Mouse (Mus musculus): Measurements from ENCODE around the gene Dusp12. TPM values are rescaled to one million over a fixed set of nuclear protein-coding genes. Genes with fewer than 3 reads are reported as not detected.
A peak's percentile ranks its signal among the peaks of the same experiment; 100 is the strongest.

The Dusp12 gene
- total and polyA plus RNA-seq, 3 experiments: 10.0 to 14.4 (median 13.2) TPM

GRCm38 (mm10) chr1:170876906-170877305 lies 8.4 kb downstream of the Dusp12 start:
- Histone ChIP-seq H3K27me3 (ENCODE audit: insufficient read depth, low read length) (no peaks in the 10 kb centered on the region), H3K4me1 (ENCODE audit: insufficient read depth, low read depth, low read length) (peaks cover 6% of the 10 kb centered on the region; the same call in 1 of the 2 replicates), H3K4me3 (ENCODE audit: low read depth, low read length) (no peak overlapping the region), H3K9me3 (replicated peaks) (no peaks in the 10 kb centered on the region), H3K36me3 (replicated peaks) (peaks cover 59% of the 10 kb centered on the region)
- DNase-seq (ENCODE audit: low spot score) (no peak), ATAC-seq (ENCODE audit: extremely low read depth, insufficient number of reproducible peaks, low FRiP score, poor library complexity, severe bottlenecking) (no peak)
- TF ChIP-seq GATA2 (IDR thresholded peaks at IDR 0.05; ENCODE audit: borderline replicate concordance, low read depth, low read length): no peak
- TF ChIP-seq TAL1 (conservative IDR thresholded peaks at IDR 0.05; ENCODE audit: low read depth, low read length): no peak

- Histone ChIP-seq H3K4me1 (ENCODE audit: insufficient read depth, low read depth, low read length) (peaks cover 6% of the 10 kb centered on the region), H3K36me3 (replicated peaks) (peaks cover 54% of the 10 kb centered on the region), H3K4me3 (ENCODE audit: low read depth, low read length) (no peak overlapping the region), H3K27me3 (ENCODE audit: insufficient read depth, low read length) (no peaks in the 10 kb centered on the region), H3K9me3 (replicated peaks) (no peaks in the 10 kb centered on the region)
- ATAC-seq (ENCODE audit: extremely low read depth, insufficient number of reproducible peaks, low FRiP score, poor library complexity, severe bottlenecking): no peak
- no peak for DNase-seq (ENCODE audit: low spot score)
- no peak for TF ChIP-seq POLR2AphosphoS5 (IDR thresholded peaks at IDR 0.05; ENCODE audit: insufficient replicate concordance, low read depth, low read length)
- TF ChIP-seq GATA2 (IDR thresholded peaks at IDR 0.05; ENCODE audit: borderline replicate concordance, low read depth, low read length): no peak
- TF ChIP-seq CTCF (IDR thresholded peaks at IDR 0.05; ENCODE audit: low read depth, low read length): no peak
- TF ChIP-seq GATA1 (IDR thresholded peaks at IDR 0.05; ENCODE audit: borderline replicate concordance, low read length): no peak
- no peak for TF ChIP-seq TAL1 (conservative IDR thresholded peaks at IDR 0.05; ENCODE audit: low read depth, low read length)
Observed at GRCm38 (mm10) chr1:170875676-170876075, 9.7 kb downstream of the Dusp12 start.

GRCm38 (mm10) chr1:170871961-170872360 lies 13.4 kb downstream of the Dusp12 start:
- H3K4me3 ChIP-seq (ENCODE audit: low read depth, low read length): no peak overlapping the region
- no peak for ATAC-seq (ENCODE audit: extremely low read depth, insufficient number of reproducible peaks, low FRiP score, poor library complexity, severe bottlenecking)
- peaks cover 36% of the 10 kb centered on the region for H3K36me3 ChIP-seq (replicated peaks)
- peaks cover 13% of the 10 kb centered on the region for H3K4me1 ChIP-seq (ENCODE audit: insufficient read depth, low read depth, low read length)
- TF ChIP-seq CTCF (IDR thresholded peaks at IDR 0.05; ENCODE audit: low read depth, low read length) (no peak), GATA1 (IDR thresholded peaks at IDR 0.05; ENCODE audit: borderline replicate concordance, low read length) (no peak), POLR2AphosphoS5 (IDR thresholded peaks at IDR 0.05; ENCODE audit: insufficient replicate concordance, low read depth, low read length) (no peak), GATA2 (IDR thresholded peaks at IDR 0.05; ENCODE audit: borderline replicate concordance, low read depth, low read length) (no peak), TAL1 (conservative IDR thresholded peaks at IDR 0.05; ENCODE audit: low read depth, low read length) (no peak)
- H3K27me3 ChIP-seq (ENCODE audit: insufficient read depth, low read length): no peaks in the 10 kb centered on the region
- DNase-seq (ENCODE audit: low spot score): no peak
- H3K9me3 ChIP-seq (replicated peaks): no peaks in the 10 kb centered on the region

- H3K27me3 ChIP-seq (ENCODE audit: insufficient read depth, low read length): no peaks in the 10 kb centered on the region
- peaks cover 32% of the 10 kb centered on the region for H3K36me3 ChIP-seq (replicated peaks)
- DNase-seq (ENCODE audit: low spot score) (no peak), ATAC-seq (ENCODE audit: extremely low read depth, insufficient number of reproducible peaks, low FRiP score, poor library complexity, severe bottlenecking) (no peak)
- no peak overlapping the region for H3K4me3 ChIP-seq (ENCODE audit: low read depth, low read length)
- H3K9me3 ChIP-seq (replicated peaks): no peaks in the 10 kb centered on the region
- H3K4me1 ChIP-seq (ENCODE audit: insufficient read depth, low read depth, low read length): peaks cover 17% of the 10 kb centered on the region
- no peak for TF ChIP-seq TAL1 (conservative IDR thresholded peaks at IDR 0.05; ENCODE audit: low read depth, low read length)
- TF ChIP-seq CTCF (IDR thresholded peaks at IDR 0.05; ENCODE audit: low read depth, low read length): no peak
- TF ChIP-seq POLR2AphosphoS5 (IDR thresholded peaks at IDR 0.05; ENCODE audit: insufficient replicate concordance, low read depth, low read length): no peak
Observed at GRCm38 (mm10) chr1:170871402-170871801, 13.9 kb downstream of the Dusp12 start.

GRCm38 (mm10) chr1:170868905-170869283 lies 16.4 kb downstream of the Dusp12 start:
- Histone ChIP-seq H3K27me3 (ENCODE audit: insufficient read depth, low read length) (no peaks in the 10 kb centered on the region), H3K36me3 (replicated peaks) (peaks cover 20% of the 10 kb centered on the region), H3K4me1 (ENCODE audit: insufficient read depth, low read depth, low read length) (peaks cover 29% of the 10 kb centered on the region), H3K4me3 (ENCODE audit: low read depth, low read length) (peak overlapping the region; percentile 87), H3K9me3 (replicated peaks) (no peaks in the 10 kb centered on the region)
- DNase-seq (ENCODE audit: low spot score) (no peak), ATAC-seq (ENCODE audit: extremely low read depth, insufficient number of reproducible peaks, low FRiP score, poor library complexity, severe bottlenecking) (no peak)
- TF ChIP-seq GATA1 (IDR thresholded peaks at IDR 0.05; ENCODE audit: borderline replicate concordance, low read length): no peak
- no peak for TF ChIP-seq TAL1 (conservative IDR thresholded peaks at IDR 0.05; ENCODE audit: low read depth, low read length)

- H3K36me3 ChIP-seq (replicated peaks): peaks cover 16% of the 10 kb centered on the region
- no peaks in the 10 kb centered on the region for H3K9me3 ChIP-seq (replicated peaks)
- TF ChIP-seq TAL1 (conservative IDR thresholded peaks at IDR 0.05; ENCODE audit: low read depth, low read length): no peak
- peaks cover 35% of the 10 kb centered on the region for H3K4me1 ChIP-seq (ENCODE audit: insufficient read depth, low read depth, low read length)
- DNase-seq (ENCODE audit: low spot score) (peak; percentile 48), ATAC-seq (ENCODE audit: extremely low read depth, insufficient number of reproducible peaks, low FRiP score, poor library complexity, severe bottlenecking) (peak; percentile 69)
- peak overlapping the region; percentile 87 for H3K4me3 ChIP-seq (ENCODE audit: low read depth, low read length)
- no peaks in the 10 kb centered on the region for H3K27me3 ChIP-seq (ENCODE audit: insufficient read depth, low read length)
Observed at GRCm38 (mm10) chr1:170868107-170868904, 17.0 kb downstream of the Dusp12 start.

- no peaks in the 10 kb centered on the region for H3K9me3 ChIP-seq (replicated peaks)
- no peaks in the 10 kb centered on the region for H3K27me3 ChIP-seq (ENCODE audit: insufficient read depth, low read length)
- peak within 1 kb of the TSS; percentile 87 for H3K4me3 ChIP-seq (ENCODE audit: low read depth, low read length)
- DNase-seq (ENCODE audit: low spot score) (peak; percentile 80), ATAC-seq (ENCODE audit: extremely low read depth, insufficient number of reproducible peaks, low FRiP score, poor library complexity, severe bottlenecking) (peak; percentile 59)
- peaks cover 16% of the 10 kb centered on the region for H3K36me3 ChIP-seq (replicated peaks)
- peaks cover 41% of the 10 kb centered on the region for H3K4me1 ChIP-seq (ENCODE audit: insufficient read depth, low read depth, low read length)
- TF ChIP-seq POLR2AphosphoS5 (IDR thresholded peaks at IDR 0.05; ENCODE audit: insufficient replicate concordance, low read depth, low read length): no peak
- TF ChIP-seq GATA1 (IDR thresholded peaks at IDR 0.05; ENCODE audit: borderline replicate concordance, low read length): no peak
- no peak for TF ChIP-seq TAL1 (conservative IDR thresholded peaks at IDR 0.05; ENCODE audit: low read depth, low read length)
- no peak for TF ChIP-seq GATA2 (IDR thresholded peaks at IDR 0.05; ENCODE audit: borderline replicate concordance, low read depth, low read length)
- no peak for TF ChIP-seq CTCF (IDR thresholded peaks at IDR 0.05; ENCODE audit: low read depth, low read length)
Observed at GRCm38 (mm10) chr1:170867691-170868105, 17.6 kb downstream of the Dusp12 start, which contains the start of gene Atf6. Atf6 (minus strand) TSS chr1:170867771.

Measured in G1E (cell line).